ENCODE assay signal across 9 mouse cellular contexts in genomic region chr5:114374409-114375213, GRCm38 (mm10). TPM values are rescaled to one million over a fixed set of nuclear protein-coding genes. Genes with fewer than 3 reads are reported as not detected.
DNase-seq lines count a peak whose midpoint lies in the region; ATAC-seq and TF ChIP-seq lines count a peak whose summit lies in the region.
"Had no signal": no experiment of that assay in that cellular context is flagged by ENCODE, and none has a peak within 500 bp of the region (broad histone marks: within the 10 kb centered on the region; RNA-seq: fewer than 3 reads in every experiment).

No protein-coding gene starts in this region.

- TF ChIP-seq POLR2A in testis, adult 2 months (IDR thresholded peaks at IDR 0.05; ENCODE audit: control insufficient read depth, low read depth, low read length) = 0 out of 2 replicates have a peak, but pooled peaks have one; percentile 21

- H3K27me3 ChIP-seq in testis, adult 2 months (ENCODE audit: control insufficient read depth, insufficient read depth, low read length) = no peaks in the 10 kb centered on the region
- H3K27me3 ChIP-seq in intestine, embryonic 15.5 days (replicated peaks) = no peaks in the 10 kb centered on the region
- H3K27me3 ChIP-seq in lung, postnatal 0 days (replicated peaks; ENCODE audit: insufficient read depth, low read length) = no peaks in the 10 kb centered on the region
- H3K27me3 ChIP-seq in midbrain, embryonic 13.5 days = no peaks in the 10 kb centered on the region
- H3K27me3 ChIP-seq: embryonic facial prominence, embryonic 12.5 days had no signal

- H3K9me3 ChIP-seq in intestine, embryonic 15.5 days = no peaks in the 10 kb centered on the region
- no peaks in the 10 kb centered on the region for H3K9me3 ChIP-seq in lung, postnatal 0 days (ENCODE audit: low read length)
- H3K9me3 ChIP-seq in midbrain, embryonic 13.5 days = no peaks in the 10 kb centered on the region
- H3K9me3 ChIP-seq: embryonic facial prominence, embryonic 12.5 days had no signal

- H3K4me3 ChIP-seq in testis, adult 2 months (ENCODE audit: control insufficient read depth, low read depth, low read length) = no peak overlapping the region
- no peak overlapping the region for H3K4me3 ChIP-seq in intestine, embryonic 15.5 days (replicated peaks)
- H3K4me3 ChIP-seq in lung, postnatal 0 days (ENCODE audit: low read depth, low read length) = no peak overlapping the region
- no peak overlapping the region for H3K4me3 ChIP-seq in midbrain, embryonic 13.5 days (replicated peaks)
- H3K4me3 ChIP-seq: embryonic facial prominence, embryonic 12.5 days had no signal

- no peak overlapping the region for H3K9ac ChIP-seq in intestine, embryonic 15.5 days
- H3K9ac ChIP-seq in lung, postnatal 0 days (replicated peaks; ENCODE audit: low read depth) = peak overlapping the region; percentile 23; the same call in 1 of the 2 replicates
- no peak overlapping the region for H3K9ac ChIP-seq in midbrain, embryonic 13.5 days (replicated peaks)
- H3K9ac ChIP-seq: embryonic facial prominence, embryonic 12.5 days had no signal

- no peak for DNase-seq in testis, postnatal 14 days (ENCODE audit: low spot score)
- DNase-seq in lung, postnatal 0 days (ENCODE audit: low spot score) = peak; percentile 69
- DNase-seq in frontal cortex, postnatal 25 days (ENCODE audit: low spot score in 2 of 2) = no peak
- DNase-seq in layer of hippocampus, postnatal 25 days (ENCODE audit: extremely low spot score in 1 of 2, low spot score in 1 of 2) = no peak
- DNase-seq in left cerebral cortex, postnatal 14 days (ENCODE audit: low spot score in 2 of 2) = no peak

- no peak for TF ChIP-seq CTCF in testis, adult 2 months (IDR thresholded peaks at IDR 0.05; ENCODE audit: control insufficient read depth, insufficient read depth, insufficient replicate concordance, low read depth, low read length)
- TF ChIP-seq CTCF in lung, postnatal 0 days (IDR thresholded peaks at IDR 0.05) = peak; percentile 40

- no peak overlapping the region for H3K27ac ChIP-seq in testis, adult 2 months (ENCODE audit: control insufficient read depth, insufficient read depth, low read depth, low read length)
- H3K27ac ChIP-seq in intestine, embryonic 15.5 days = peak overlapping the region; percentile 90
- H3K27ac ChIP-seq in lung, postnatal 0 days (ENCODE audit: low read length) = peak overlapping the region; percentile 94
- H3K27ac ChIP-seq in midbrain, embryonic 13.5 days = no peak overlapping the region
- H3K27ac ChIP-seq: embryonic facial prominence, embryonic 12.5 days had no signal

- no peaks in the 10 kb centered on the region for H3K36me3 ChIP-seq in testis, adult 2 months (ENCODE audit: control insufficient read depth, insufficient read depth, low read length)
- peaks cover 1% of the 10 kb centered on the region; the same call in 1 of the 2 replicates for H3K36me3 ChIP-seq in intestine, embryonic 15.5 days
- peaks cover 13% of the 10 kb centered on the region; the same call in 1 of the 2 replicates for H3K36me3 ChIP-seq in lung, postnatal 0 days (ENCODE audit: insufficient read depth, low read length)
- peaks cover 68% of the 10 kb centered on the region for H3K36me3 ChIP-seq in midbrain, embryonic 13.5 days

- 0 out of 2 replicates have a peak, but pooled peaks have one; percentile 15 for ATAC-seq in intestine, embryonic 15.5 days
- ATAC-seq in lung, postnatal 0 days = peak; percentile 9; the same call in 1 of the 2 replicates
- ATAC-seq in midbrain, embryonic 13.5 days = no peak

- peaks cover 5% of the 10 kb centered on the region for H3K4me1 ChIP-seq in testis, adult 2 months (ENCODE audit: control insufficient read depth, insufficient read depth, low read length)
- H3K4me1 ChIP-seq in intestine, embryonic 15.5 days (replicated peaks) = peaks cover 89% of the 10 kb centered on the region
- H3K4me1 ChIP-seq in lung, postnatal 0 days (ENCODE audit: insufficient read depth, low read depth, low read length) = peaks cover 73% of the 10 kb centered on the region
- H3K4me1 ChIP-seq in midbrain, embryonic 13.5 days (replicated peaks) = peaks cover 53% of the 10 kb centered on the region

- peak; percentile 74; the same call in 1 of the 2 replicates for TF ChIP-seq EP300 in lung, postnatal 0 days (IDR thresholded peaks at IDR 0.05)

- 81% methylated on average over 23 of the region's 23 CpGs for WGBS in intestine, embryonic 15.5 days
- 55% methylated on average over 23 of the region's 23 CpGs for WGBS in lung, postnatal 0 days
- 93% methylated on average over 23 of the region's 23 CpGs for WGBS in midbrain, embryonic 13.5 days

- intact Hi-C loops in left cerebral cortex, postnatal 14 days (cut with DNase I) = no loop called here

- H3K4me2 ChIP-seq in intestine, embryonic 15.5 days (replicated peaks) = peak overlapping the region; percentile 26
- H3K4me2 ChIP-seq in lung, postnatal 0 days (replicated peaks; ENCODE audit: low read depth, low read length) = peak overlapping the region; percentile 38; the same call in 1 of the 2 replicates
- no peak overlapping the region for H3K4me2 ChIP-seq in midbrain, embryonic 13.5 days (replicated peaks)
- H3K4me2 ChIP-seq: embryonic facial prominence, embryonic 12.5 days had no signal

RNA-seq across cellular contexts. Expression of gene Kctd10, which starts 5.7 kb away (rescaled TPM):
- 48.4 and 54.6 TPM in 2 replicates for polyA plus RNA-seq in testis, adult 2 months (2012; rRNA removed)
- polyA plus RNA-seq in intestine, embryonic 15.5 days (2015; fragmentation: Nextera tagmentation; extraction: Ambion mirVana) = 116 and 119 TPM in 2 replicates
- 223 and 230 TPM in 2 replicates for polyA plus RNA-seq in lung, postnatal 0 days (2015; fragmentation: Nextera tagmentation; extraction: Ambion mirVana)
- total RNA-seq in layer of hippocampus, postnatal 25 days (2021) = 10 to 100 TPM; 46.2 to 49.5 TPM
- 92.8 and 94.0 TPM in 2 replicates for polyA plus RNA-seq in midbrain, embryonic 13.5 days (2015; fragmentation: Nextera tagmentation; extraction: Ambion mirVana)
- 10 to 100 TPM; 43.6 to 46.9 TPM for total RNA-seq in left cerebral cortex, postnatal 14 days (2021)

RNA-seq across cellular contexts. Expression of gene Ube3b, which starts 5.8 kb away (rescaled TPM):
- 128 and 142 TPM in 2 replicates for polyA plus RNA-seq in testis, adult 2 months (2012; rRNA removed)
- 35.7 and 39.3 TPM in 2 replicates for polyA plus RNA-seq in intestine, embryonic 15.5 days (2015; fragmentation: Nextera tagmentation; extraction: Ambion mirVana)
- 28.9 and 30.1 TPM in 2 replicates for polyA plus RNA-seq in lung, postnatal 0 days (2015; fragmentation: Nextera tagmentation; extraction: Ambion mirVana)
- 10 to 100 TPM; 83.4 to 89.8 TPM for total RNA-seq in layer of hippocampus, postnatal 25 days (2021)
- polyA plus RNA-seq in midbrain, embryonic 13.5 days (2015; fragmentation: Nextera tagmentation; extraction: Ambion mirVana) = 36.9 and 43.1 TPM in 2 replicates
- 10 to 100 TPM; 80.4 to 85.6 TPM for total RNA-seq in left cerebral cortex, postnatal 14 days (2021)

Comparison
In these comparisons a context has a peak if more than half of its experiments do, and no peak if none do; other contexts are left out.
1. H3K27ac ChIP-seq: peak in intestine, embryonic 15.5 days (single experiment) and lung, postnatal 0 days (single experiment); none in testis, adult 2 months (single experiment) and midbrain, embryonic 13.5 days (single experiment).